Mouse (Mus musculus): Measurements from ENCODE around the gene Doc2a.

DNA sequence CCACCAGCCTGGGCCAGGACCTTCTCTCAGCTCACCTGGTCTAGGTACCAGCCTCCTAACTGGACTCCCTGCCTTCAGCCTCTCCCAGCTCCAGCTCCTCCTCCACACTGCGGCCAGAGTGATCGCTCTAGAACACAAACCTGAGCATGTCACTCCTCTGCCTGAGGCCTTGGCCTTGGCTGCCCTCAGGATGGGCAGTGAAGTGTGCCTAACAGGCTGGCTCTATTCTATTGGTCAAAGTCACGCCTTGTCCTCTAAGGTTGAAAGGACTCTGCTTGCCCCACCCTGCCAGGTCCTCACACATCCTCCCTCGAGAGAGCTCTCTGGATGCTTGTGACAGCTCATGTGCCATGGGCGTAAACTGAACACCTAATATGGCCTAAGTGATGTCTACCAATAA, 6.2 kb downstream of the Doc2a start:
- TF ChIP-seq CHD2 (IDR thresholded peaks at IDR 0.05; ENCODE audit: low read depth, low read length) (no peak), HCFC1 (IDR thresholded peaks at IDR 0.05; ENCODE audit: borderline replicate concordance, insufficient read depth, low read length) (no peak)
